Mouse (Mus musculus): ENCODE measurements at regions not wholly inside any gene's neighbourhood (a gene's known extent, or its start where the extent isn't known, plus 50 kb on each side); places are given as distances from the start of the nearest gene placed in this dataset.

- in situ Hi-C loops (cut with MboI; ENCODE audit: low sequenced_read_pairs), result no loop called here
Observed at GRCm38 (mm10) chr5:103320341-103320740, 104.7 kb upstream of the Ptpn13 start.

GRCm38 (mm10) chr5:103309806-103310525 is 98.8 kb upstream of the Mapk10 start:
- in situ Hi-C loops (cut with MboI; ENCODE audit: low sequenced_read_pairs), result no loop called here

- in situ Hi-C loops (cut with MboI; ENCODE audit: low sequenced_read_pairs), result no loop called here
Observed at GRCm38 (mm10) chr5:103305716-103306447, 94.7 kb upstream of the Mapk10 start.

GRCm38 (mm10) chr5:103304975-103305374 is 93.8 kb upstream of the Mapk10 start:
- in situ Hi-C loops (cut with MboI; ENCODE audit: low sequenced_read_pairs), result no loop called here

- in situ Hi-C loops (cut with MboI; ENCODE audit: low sequenced_read_pairs), result no loop called here
Observed at GRCm38 (mm10) chr5:103302744-103303143, 91.6 kb upstream of the Mapk10 start.

GRCm38 (mm10) chr5:103301303-103301702 is 90.2 kb upstream of the Mapk10 start:
- in situ Hi-C loops (cut with MboI; ENCODE audit: low sequenced_read_pairs), result no loop called here

GRCm38 (mm10) chr5:103293953-103294352 is 82.8 kb upstream of the Mapk10 start:
- in situ Hi-C loops (cut with MboI; ENCODE audit: low sequenced_read_pairs), result no loop called here

GRCm38 (mm10) chr5:103291691-103292090 is 80.6 kb upstream of the Mapk10 start:
- in situ Hi-C loops (cut with MboI; ENCODE audit: low sequenced_read_pairs), result no loop called here

- in situ Hi-C loops (cut with MboI; ENCODE audit: low sequenced_read_pairs), result no loop called here
Observed at GRCm38 (mm10) chr5:103291219-103291618, 80.1 kb upstream of the Mapk10 start.

- in situ Hi-C loops (cut with MboI; ENCODE audit: low sequenced_read_pairs), result no loop called here
Observed at GRCm38 (mm10) chr5:103269206-103269605, 58.1 kb upstream of the Mapk10 start.

- in situ Hi-C loops (cut with MboI; ENCODE audit: low sequenced_read_pairs), result no loop called here
Observed at GRCm38 (mm10) chr5:103264903-103265302, 53.8 kb upstream of the Mapk10 start.

GRCm38 (mm10) chr5:103261406-103261805 is 50.3 kb upstream of the Mapk10 start:
- in situ Hi-C loops (cut with MboI; ENCODE audit: low sequenced_read_pairs), result no loop called here

Data from CH12F3 (cell line).